Mouse (Mus musculus): ENCODE results near the gene Sidt1. TPM values are rescaled to one million over a fixed set of nuclear protein-coding genes. Genes with fewer than 3 reads are reported as not detected.
"Not testable (repeated sequence)": the region's sequence is repeated elsewhere in the genome, so short reads cannot be mapped to it uniquely, and the experiment has no call there.

The Sidt1 gene
- total RNA-seq, 2 experiments from 2014 or later: 0.07 to 0.29 TPM

- ATAC-seq (ENCODE audit: poor library complexity, severe bottlenecking): no peak
Measured at GRCm38 (mm10) chr16:44303822-44304221, 29.2 kb downstream of the Sidt1 start.

GRCm38 (mm10) chr16:44302126-44302892, 30.7 kb downstream of the Sidt1 start:
- ATAC-seq (ENCODE audit: poor library complexity, severe bottlenecking): no peak

- ATAC-seq (ENCODE audit: poor library complexity, severe bottlenecking): 0 out of 2 replicates have a peak, but pooled peaks have one; percentile 24
Measured at GRCm38 (mm10) chr16:44299438-44300093, 33.4 kb downstream of the Sidt1 start.

- ATAC-seq (ENCODE audit: poor library complexity, severe bottlenecking): no peak
Measured at GRCm38 (mm10) chr16:44293960-44294359, 39.0 kb downstream of the Sidt1 start.

- ATAC-seq (ENCODE audit: poor library complexity, severe bottlenecking): not testable (repeated sequence)
Measured at GRCm38 (mm10) chr16:44292681-44293080, 40.3 kb downstream of the Sidt1 start.

- ATAC-seq (ENCODE audit: poor library complexity, severe bottlenecking): no peak
Measured at GRCm38 (mm10) chr16:44289004-44289648, 43.9 kb downstream of the Sidt1 start.

- ATAC-seq (ENCODE audit: poor library complexity, severe bottlenecking): no peak
Measured at GRCm38 (mm10) chr16:44287356-44287950, 45.5 kb downstream of the Sidt1 start.

- ATAC-seq (ENCODE audit: poor library complexity, severe bottlenecking): no peak
Measured at GRCm38 (mm10) chr16:44282614-44283325, 50.2 kb downstream of the Sidt1 start.

GRCm38 (mm10) chr16:44282036-44282435, 51.0 kb downstream of the Sidt1 start:
- peak; percentile 51 for ATAC-seq (ENCODE audit: poor library complexity, severe bottlenecking)

GRCm38 (mm10) chr16:44280806-44281205, 52.2 kb downstream of the Sidt1 start:
- ATAC-seq (ENCODE audit: poor library complexity, severe bottlenecking): no peak

- no peak for ATAC-seq (ENCODE audit: poor library complexity, severe bottlenecking)
Measured at GRCm38 (mm10) chr16:44277212-44277611, 55.8 kb downstream of the Sidt1 start.

GRCm38 (mm10) chr16:44271371-44272038, 61.5 kb downstream of the Sidt1 start:
- ATAC-seq (ENCODE audit: poor library complexity, severe bottlenecking): no peak

- ATAC-seq (ENCODE audit: poor library complexity, severe bottlenecking): no peak
Measured at GRCm38 (mm10) chr16:44270606-44271005, 62.4 kb downstream of the Sidt1 start.

GRCm38 (mm10) chr16:44269578-44269977, 63.4 kb downstream of the Sidt1 start:
- no peak for ATAC-seq (ENCODE audit: poor library complexity, severe bottlenecking)

GRCm38 (mm10) chr16:44268541-44269215, 64.3 kb downstream of the Sidt1 start:
- no peak for ATAC-seq (ENCODE audit: poor library complexity, severe bottlenecking)

- no peak for ATAC-seq (ENCODE audit: poor library complexity, severe bottlenecking)
Measured at GRCm38 (mm10) chr16:44265562-44265961, 67.4 kb downstream of the Sidt1 start.

- no peak for ATAC-seq (ENCODE audit: poor library complexity, severe bottlenecking)
Measured at GRCm38 (mm10) chr16:44264916-44265315, 68.1 kb downstream of the Sidt1 start.

- no peak for ATAC-seq (ENCODE audit: poor library complexity, severe bottlenecking)
Measured at GRCm38 (mm10) chr16:44257476-44257875, 75.5 kb downstream of the Sidt1 start.

GRCm38 (mm10) chr16:44254698-44255097, 78.3 kb downstream of the Sidt1 start:
- ATAC-seq (ENCODE audit: poor library complexity, severe bottlenecking): no peak

Data from megakaryocyte, adult 5-6 weeks (primary cell).